In genomic region chr7:143565015-143565647, GRCm38 (mm10) we compare ENCODE assay signal across 25 mouse cellular contexts. TPM values are rescaled to one million over a fixed set of nuclear protein-coding genes. Genes with fewer than 3 reads are reported as not detected.
DNase-seq lines count a peak whose midpoint lies in the region; ATAC-seq lines count a peak whose summit lies in the region.
"Had no signal": no experiment of that assay in that cellular context is flagged by ENCODE, and none has a peak within 500 bp of the region (broad histone marks: within the 10 kb centered on the region; RNA-seq: fewer than 3 reads in every experiment).

No protein-coding gene starts in this region.

- 58% methylated on average over 6 of the region's 6 CpGs for WGBS in liver, embryonic 13.5 days (ENCODE audit: insufficient replicate concordance)
- 93% methylated on average over 6 of the region's 6 CpGs for WGBS in embryonic facial prominence, embryonic 10.5 days

- H3K4me1 ChIP-seq in megakaryocyte, embryonic 14.5 days: peaks cover 73% of the 10 kb centered on the region
- peaks cover 35% of the 10 kb centered on the region for H3K4me1 ChIP-seq in liver, embryonic 13.5 days (replicated peaks)
- H3K4me1 ChIP-seq in embryonic facial prominence, embryonic 10.5 days: no peaks in the 10 kb centered on the region
- H3K4me1 ChIP-seq: forebrain, embryonic 13.5 days; hindbrain, embryonic 13.5 days; neural tube, embryonic 13.5 days had no signal

- no peak for ATAC-seq in megakaryocyte, adult 5-6 weeks (ENCODE audit: poor library complexity, severe bottlenecking)
- peak; percentile 78 for ATAC-seq in common myeloid progenitor, adult 5-6 weeks (replicated peaks; ENCODE audit: low read depth, poor library complexity, severe bottlenecking)
- no peak for ATAC-seq in liver, embryonic 13.5 days (ENCODE audit: low read depth)
- ATAC-seq in megakaryocyte progenitor cell, adult 5-6 weeks (replicated peaks; ENCODE audit: poor library complexity): peak; percentile 62
- ATAC-seq: forebrain, embryonic 13.5 days; midbrain, embryonic 16.5 days had no signal

- H3K36me3 ChIP-seq in megakaryocyte, embryonic 14.5 days (replicated peaks; ENCODE audit: low read length): peaks cover 96% of the 10 kb centered on the region
- peaks cover 100% of the 10 kb centered on the region for H3K36me3 ChIP-seq in liver, embryonic 13.5 days
- peaks cover 100% of the 10 kb centered on the region for H3K36me3 ChIP-seq in embryonic facial prominence, embryonic 10.5 days (replicated peaks)

- H3K4me2 ChIP-seq in liver, embryonic 13.5 days: peak overlapping the region; percentile 55
- H3K4me2 ChIP-seq: forebrain, embryonic 13.5 days; heart, embryonic 11.5 days; hindbrain, embryonic 13.5 days; lung, embryonic 14.5 days; neural tube, embryonic 13.5 days had no signal

- no peak for DNase-seq in liver, embryonic 13.5 days
- no peak for DNase-seq in MN1 (ENCODE audit: low spot score)
- no peak for DNase-seq in embryonic facial prominence, embryonic 10.5 days (ENCODE audit: low spot score)
- DNase-seq in adrenal gland, postnatal 25 days: no peak
- DNase-seq: adrenal gland, postnatal 36 days; cerebellum, adult 8-10 months; gastrocnemius, postnatal 14 days; heart, adult 11 months; heart, postnatal 36 days; kidney, adult 8-10 months; kidney, postnatal 10 days; layer of hippocampus, postnatal 36 days; left cerebral cortex, postnatal 4 days; lung, embryonic 14.5 days; lung, postnatal 14 days; thymus, postnatal 14 days had no signal

- peak overlapping the region; percentile 54 for H3K9ac ChIP-seq in liver, embryonic 13.5 days
- H3K9ac ChIP-seq: forebrain, embryonic 13.5 days; hindbrain, embryonic 13.5 days; lung, embryonic 14.5 days; neural tube, embryonic 13.5 days had no signal

- peak overlapping the region; percentile 89 for H3K27ac ChIP-seq in liver, embryonic 13.5 days
- H3K27ac ChIP-seq in embryonic facial prominence, embryonic 10.5 days (replicated peaks): no peak overlapping the region
- H3K27ac ChIP-seq: forebrain, embryonic 13.5 days; hindbrain, embryonic 13.5 days; neural tube, embryonic 13.5 days had no signal

- no peaks in the 10 kb centered on the region for H3K9me3 ChIP-seq in megakaryocyte, embryonic 14.5 days
- H3K9me3 ChIP-seq in liver, embryonic 13.5 days (replicated peaks): no peaks in the 10 kb centered on the region
- H3K9me3 ChIP-seq in embryonic facial prominence, embryonic 10.5 days: no peaks in the 10 kb centered on the region
- H3K9me3 ChIP-seq: forebrain, embryonic 13.5 days; hindbrain, embryonic 13.5 days; neural tube, embryonic 13.5 days had no signal

- H3K27me3 ChIP-seq in megakaryocyte, embryonic 14.5 days (replicated peaks): no peaks in the 10 kb centered on the region
- no peaks in the 10 kb centered on the region for H3K27me3 ChIP-seq in liver, embryonic 13.5 days
- H3K27me3 ChIP-seq in embryonic facial prominence, embryonic 10.5 days (replicated peaks; ENCODE audit: low read depth, poor library complexity, severe bottlenecking): no peaks in the 10 kb centered on the region
- H3K27me3 ChIP-seq: forebrain, embryonic 13.5 days; hindbrain, embryonic 13.5 days; neural tube, embryonic 13.5 days had no signal

- peak overlapping the region; percentile 48 for H3K4me3 ChIP-seq in megakaryocyte, embryonic 14.5 days (replicated peaks)
- H3K4me3 ChIP-seq in liver, embryonic 13.5 days (replicated peaks): no peak overlapping the region
- no peak overlapping the region for H3K4me3 ChIP-seq in embryonic facial prominence, embryonic 10.5 days
- H3K4me3 ChIP-seq: forebrain, embryonic 13.5 days; hindbrain, embryonic 13.5 days; neural tube, embryonic 13.5 days had no signal

RNA-seq across cellular contexts. Expression of gene Nap1l4, which starts 16.2 kb away (rescaled TPM):
- polyA plus RNA-seq in megakaryocyte, embryonic 14.5 days (2012; ENCODE audit: insufficient read depth, low replicate concordance): 5.7 and 38.9 TPM in 2 replicates
- total RNA-seq in megakaryocyte, adult 5-6 weeks (2015): 52.4 and 55.3 TPM in 2 replicates
- 105 and 107 TPM in 2 replicates for total RNA-seq in megakaryocyte, adult 5-6 weeks (2017)
- total RNA-seq in common myeloid progenitor, adult 5-6 weeks (2017): 151 and 177 TPM in 2 replicates
- 96.7 and 108 TPM in 2 replicates for polyA plus RNA-seq in liver, embryonic 13.5 days (2015; fragmentation: Nextera tagmentation; extraction: Ambion mirVana)
- total RNA-seq in megakaryocyte progenitor cell, adult 5-6 weeks (2015): 75.6 and 76.8 TPM in 2 replicates
- total RNA-seq in megakaryocyte progenitor cell, adult 5-6 weeks (2017): 153 and 162 TPM in 2 replicates
- 377 and 391 TPM in 2 replicates for polyA plus RNA-seq in embryonic facial prominence, embryonic 10.5 days (2016; fragmentation: Nextera tagmentation; extraction: Ambion mirVana)
- 117 and 135 TPM in 2 replicates for total RNA-seq in adrenal gland, postnatal 25 days (2021)

RNA-seq across cellular contexts. Expression of gene Cars, which starts 34.8 kb away (rescaled TPM):
- polyA plus RNA-seq in megakaryocyte, embryonic 14.5 days (2012; ENCODE audit: insufficient read depth, low replicate concordance): 4.8 and 43.5 TPM in 2 replicates
- 27.5 and 31.5 TPM in 2 replicates for total RNA-seq in megakaryocyte, adult 5-6 weeks (2015)
- 39.8 and 45.1 TPM in 2 replicates for total RNA-seq in megakaryocyte, adult 5-6 weeks (2017)
- 51.1 and 63.9 TPM in 2 replicates for total RNA-seq in common myeloid progenitor, adult 5-6 weeks (2017)
- 64.3 and 69.3 TPM in 2 replicates for polyA plus RNA-seq in liver, embryonic 13.5 days (2015; fragmentation: Nextera tagmentation; extraction: Ambion mirVana)
- total RNA-seq in megakaryocyte progenitor cell, adult 5-6 weeks (2015): 40.3 and 55.4 TPM in 2 replicates
- 47.5 and 74.5 TPM in 2 replicates for total RNA-seq in megakaryocyte progenitor cell, adult 5-6 weeks (2017)
- 79.5 and 80.7 TPM in 2 replicates for polyA plus RNA-seq in embryonic facial prominence, embryonic 10.5 days (2016; fragmentation: Nextera tagmentation; extraction: Ambion mirVana)
- total RNA-seq in adrenal gland, postnatal 25 days (2021): 47.3 and 74.9 TPM in 2 replicates

Comparison
In these comparisons a context has a peak if more than half of its experiments do, and no peak if none do; other contexts are left out.
1. ATAC-seq: peak in common myeloid progenitor, adult 5-6 weeks (single experiment) and megakaryocyte progenitor cell, adult 5-6 weeks (single experiment); none in megakaryocyte, adult 5-6 weeks (single experiment) and liver, embryonic 13.5 days (single experiment).